ENCODE assay signal across 8 mouse cellular contexts in the genomic region with DNA sequence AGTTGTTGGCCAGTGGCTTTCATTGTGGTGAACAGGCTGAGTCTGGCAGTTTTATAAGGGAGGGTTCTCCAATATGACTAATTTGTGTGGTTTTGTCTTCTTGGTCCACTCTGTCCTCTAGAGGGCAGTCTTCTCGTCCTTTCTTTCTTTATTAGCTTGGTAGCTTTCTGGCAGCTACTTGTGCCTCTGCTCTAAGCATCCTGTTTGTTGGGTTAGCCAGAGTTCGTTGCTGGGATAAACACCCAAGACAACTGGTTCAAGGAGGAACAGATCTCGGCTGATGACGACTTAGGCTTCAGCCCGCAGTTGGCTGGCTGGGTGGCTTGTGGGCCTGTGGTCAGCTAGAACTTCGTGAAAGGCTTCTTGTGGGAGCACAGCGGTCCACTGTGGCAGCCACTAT. TPM values are rescaled to one million over a fixed set of nuclear protein-coding genes. Genes with fewer than 3 reads are reported as not detected.
DNase-seq lines count a peak whose midpoint lies in the region; ATAC-seq lines count a peak whose summit lies in the region.

No protein-coding gene starts in this region.

- DNase-seq in CD4-positive, CD25-positive, alpha-beta regulatory T cell, adult 2 months (ENCODE audit: low read depth, low spot score) = peak; percentile 49
- peak; percentile 43 to 84 for DNase-seq in left cerebral cortex, postnatal 14 days (ENCODE audit: low spot score in 2 of 2)
- no peak for DNase-seq in left cerebral cortex, postnatal 36 days (ENCODE audit: low spot score in 2 of 2)
- DNase-seq in cerebellum, adult 9-10 months = peak; percentile 84
- DNase-seq in heart, postnatal 14 days = peak; percentile 14 to 52
- DNase-seq in lung, postnatal 36 days = peak; percentile 70

- intact Hi-C loops in left cerebral cortex, postnatal 14 days (cut with DNase I) = no loop called here
- intact Hi-C loops in left cerebral cortex, postnatal 36 days (cut with DNase I) = no loop called here
- intact Hi-C loops in heart, postnatal 14 days (cut with DNase I) = no loop called here

- no peak for ATAC-seq in CD4-positive, CD25-positive, alpha-beta regulatory T cell, adult 4 months
- no peak for ATAC-seq in inflammation-experienced regulatory T-cells, adult 6 months

RNA-seq across cellular contexts. Expression of a gene that starts 31.0 kb away (rescaled TPM):
- 10 to 100 TPM; 30.6 to 38.0 TPM for polyA plus RNA-seq in CD4-positive, CD25-positive, alpha-beta regulatory T cell, adult 4 months (2017; shearing (Covaris generic))
- 10 to 100 TPM; 24.0 to 30.1 TPM for total RNA-seq in left cerebral cortex, postnatal 14 days (2021)
- total RNA-seq in left cerebral cortex, postnatal 36 days (2021) = 10 to 100 TPM; 25.9 to 27.0 TPM
- 10 to 100 TPM; 16.0 to 18.5 TPM for total RNA-seq in heart, postnatal 14 days (2021)
- 10 to 100 TPM; 29.0 to 41.4 (median 40.1) TPM for polyA plus RNA-seq in inflammation-experienced regulatory T-cells, adult 6 months (2017; shearing (Covaris generic))

RNA-seq across cellular contexts. Expression of a gene that starts 32.6 kb away (rescaled TPM):
- not detected for polyA plus RNA-seq in CD4-positive, CD25-positive, alpha-beta regulatory T cell, adult 4 months (2017; shearing (Covaris generic))
- 100 to 1,000 TPM; 117 to 129 TPM for total RNA-seq in left cerebral cortex, postnatal 14 days (2021)
- 100 to 1,000 TPM; 129 to 139 TPM for total RNA-seq in left cerebral cortex, postnatal 36 days (2021)
- total RNA-seq in heart, postnatal 14 days (2021) = 1 to 10 TPM; 4.0 to 4.4 TPM
- under 1 TPM in 1 of 3 experiments, not detected in 2; 0.20 TPM for polyA plus RNA-seq in inflammation-experienced regulatory T-cells, adult 6 months (2017; shearing (Covaris generic))

Comparison
In these comparisons a context has a peak if more than half of its experiments do, and no peak if none do; other contexts are left out.
1. DNase-seq: peak in CD4-positive, CD25-positive, alpha-beta regulatory T cell, adult 2 months (single experiment), left cerebral cortex, postnatal 14 days (2 of 2), cerebellum, adult 9-10 months (single experiment), heart, postnatal 14 days (2 of 2) and lung, postnatal 36 days (single experiment); none in left cerebral cortex, postnatal 36 days (0 of 2).
2. RNA of a gene that starts 32.6 kb away (total RNA-seq): 129 to 139 TPM in left cerebral cortex, postnatal 36 days and 117 to 129 TPM in left cerebral cortex, postnatal 14 days; 4.0 to 4.4 TPM in heart, postnatal 14 days; every median in the first group is over 10 times any median in the second.